13 mouse cellular contexts compared by ENCODE assay signal in the genomic region with DNA sequence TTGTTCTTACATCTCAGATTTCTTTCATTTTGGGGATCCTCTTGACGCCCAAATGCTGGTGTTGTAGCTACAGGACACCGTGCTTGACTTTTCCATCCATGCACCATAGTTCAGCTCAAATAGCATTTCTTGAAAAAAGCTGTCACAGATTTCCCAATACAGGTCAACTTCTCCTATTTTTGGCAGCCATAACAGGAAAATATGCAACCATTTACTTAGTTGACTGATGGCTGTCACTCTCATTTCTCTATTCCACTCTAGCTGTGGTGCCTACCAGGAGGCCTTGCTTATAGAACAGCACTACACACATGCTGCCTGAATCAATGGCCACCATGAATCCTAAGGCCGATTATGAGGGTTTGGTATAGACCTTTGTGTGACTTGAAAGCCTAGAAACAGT.
"Had no signal": no experiment of that assay in that cellular context is flagged by ENCODE, and none has a peak within 500 bp of the region (broad histone marks: within the 10 kb centered on the region; RNA-seq: fewer than 3 reads in every experiment).

No protein-coding gene starts in this region.

- H3K4me3 ChIP-seq: layer of hippocampus, adult 2 months; limb, embryonic 12.5 days; liver, embryonic 12.5 days; lung, embryonic 15.5 days; neural tube, embryonic 13.5 days had no signal

- H3K4me1 ChIP-seq: liver, embryonic 12.5 days; lung, embryonic 15.5 days had no signal

- H3K27ac ChIP-seq: layer of hippocampus, adult 2 months; limb, embryonic 12.5 days; liver, embryonic 12.5 days; lung, embryonic 15.5 days; macrophage; neural tube, embryonic 13.5 days had no signal

- ATAC-seq: intestine, postnatal 0 days; liver, embryonic 12.5 days had no signal

- DNase-seq: kidney, adult 8-10 months; kidney, postnatal 36 days; midbrain, embryonic 14.5 days; right cerebral cortex, adult 18-20 months; right cerebral cortex, postnatal 25 days; thymus, postnatal 4 days had no signal
